Mouse (Mus musculus) yolk sac, embryonic 10.5 days (tissue): ENCODE data around the gene Eps8.

Experiments used
- DNase-seq: peaks from one replicate; pipeline ENCODE4 v3.0.0-alpha.2; 2017; ENCODE audit warnings: low spot score

Eps8 gene

GRCm38 (mm10) chr6:137654776-137655175, at the start of gene Eps8:
Gene Eps8, minus strand, starts transcription at chr6:137654876.
- no peak for DNase-seq

- no peak for DNase-seq
Measured at GRCm38 (mm10) chr6:137703431-137703830, 48.8 kb upstream of the Eps8 start.

GRCm38 (mm10) chr6:137702918-137703317, 48.2 kb upstream of the Eps8 start:
- DNase-seq, result no peak

GRCm38 (mm10) chr6:137702186-137702585, 47.5 kb upstream of the Eps8 start:
- no peak for DNase-seq

- DNase-seq, result no peak
Measured at GRCm38 (mm10) chr6:137699434-137699833, 44.8 kb upstream of the Eps8 start.

GRCm38 (mm10) chr6:137696445-137697204, 41.9 kb upstream of the Eps8 start:
- DNase-seq, result no peak

GRCm38 (mm10) chr6:137695046-137695445, 40.4 kb upstream of the Eps8 start:
- no peak for DNase-seq

- no peak for DNase-seq
Measured at GRCm38 (mm10) chr6:137694310-137694709, 39.6 kb upstream of the Eps8 start.

- no peak for DNase-seq
Measured at GRCm38 (mm10) chr6:137690550-137691119, 36.0 kb upstream of the Eps8 start.

GRCm38 (mm10) chr6:137688506-137689105, 33.9 kb upstream of the Eps8 start:
- DNase-seq, result no peak

- no peak for DNase-seq
Measured at GRCm38 (mm10) chr6:137688079-137688478, 33.4 kb upstream of the Eps8 start.

- no peak for DNase-seq
Measured at GRCm38 (mm10) chr6:137687667-137688066, 33.0 kb upstream of the Eps8 start.

GRCm38 (mm10) chr6:137682629-137683028, 28.0 kb upstream of the Eps8 start:
- DNase-seq, result no peak

GRCm38 (mm10) chr6:137681000-137681399, 26.3 kb upstream of the Eps8 start:
- DNase-seq, result no peak

- DNase-seq, result no peak
Measured at GRCm38 (mm10) chr6:137676581-137676980, 21.9 kb upstream of the Eps8 start.

- DNase-seq, result no peak
Measured at GRCm38 (mm10) chr6:137675556-137675955, 20.9 kb upstream of the Eps8 start.

- no peak for DNase-seq
Measured at GRCm38 (mm10) chr6:137673301-137673700, 18.6 kb upstream of the Eps8 start.

- DNase-seq, result no peak
Measured at GRCm38 (mm10) chr6:137671561-137671960, 16.9 kb upstream of the Eps8 start.

- DNase-seq, result no peak
Measured at GRCm38 (mm10) chr6:137670820-137671219, 16.1 kb upstream of the Eps8 start.

GRCm38 (mm10) chr6:137669876-137670275, 15.2 kb upstream of the Eps8 start:
- no peak for DNase-seq

GRCm38 (mm10) chr6:137669433-137669832, 14.8 kb upstream of the Eps8 start:
- no peak for DNase-seq

GRCm38 (mm10) chr6:137668331-137668730, 13.7 kb upstream of the Eps8 start:
- DNase-seq, result no peak

GRCm38 (mm10) chr6:137667665-137668064, 13.0 kb upstream of the Eps8 start:
- DNase-seq, result no peak
